Mouse (Mus musculus) liver, embryonic 14.5 days (tissue): ENCODE data around the gene Hist2h2ab.

Experiments used
- CTCF ChIP-seq: IDR thresholded peaks from 2 replicates; pipeline ENCODE4 v1.5.1; 2016; ENCODE audit warnings: antibody characterized with exemption, low read depth, control low read depth
- EP300 ChIP-seq: IDR thresholded peaks from 2 replicates; pipeline ENCODE4 v1.6.1; 2016; ENCODE audit warnings: antibody characterized with exemption, low read depth

GRCm38 (mm10) chr3:96225421-96225820 lies 5.8 kb downstream of the Hist2h2ab start:
- TF ChIP-seq EP300, result no peak
- TF ChIP-seq CTCF, result no peak
